Mouse (Mus musculus): ENCODE data around the gene Adh7.

Adh7 gene

DNA sequence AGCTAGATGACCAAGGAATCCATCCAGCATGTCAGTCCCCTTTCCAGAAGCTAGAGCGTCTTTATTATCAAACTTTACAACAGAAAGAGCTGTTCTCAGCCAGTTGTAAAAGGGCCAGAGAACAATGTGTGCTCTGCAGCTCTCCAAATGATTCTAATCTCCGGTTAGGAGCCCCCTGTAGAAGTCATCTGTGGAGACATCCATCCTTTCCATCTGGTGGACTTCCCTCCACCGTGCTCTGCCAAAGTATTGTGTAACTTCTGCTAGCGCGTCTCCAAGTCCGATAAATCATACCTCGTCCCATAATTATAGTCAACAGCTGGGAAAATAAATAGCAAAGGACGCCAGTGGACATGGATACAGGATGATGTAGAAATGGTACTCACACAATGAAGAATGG lies 31.2 kb downstream of the Adh7 start:
- no peak for DNase-seq (ENCODE audit: inconsistent age in 2 of 2, low spot score in 1 of 2)

DNA sequence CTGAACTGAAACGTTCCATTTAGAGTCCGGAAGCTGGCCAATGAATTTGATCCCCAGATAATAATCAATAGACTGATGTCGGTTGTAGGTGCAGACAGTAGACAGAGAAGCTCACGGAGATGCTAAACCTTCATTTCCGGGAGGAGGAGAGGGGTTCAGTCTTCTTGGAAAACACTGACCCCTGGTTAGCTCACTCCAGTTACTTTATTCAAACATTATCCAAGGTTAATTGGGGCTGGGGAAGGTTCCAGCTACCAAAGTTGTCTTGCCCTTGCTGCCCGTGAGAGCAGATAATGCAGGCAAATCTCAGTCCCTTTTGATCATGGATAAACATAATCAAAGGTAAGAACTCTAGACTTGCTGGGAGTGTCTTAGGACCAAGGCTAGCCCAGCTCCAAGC lies 33.6 kb downstream of the Adh7 start:
- DNase-seq (ENCODE audit: inconsistent age in 2 of 2, low spot score in 1 of 2), result no peak

DNA sequence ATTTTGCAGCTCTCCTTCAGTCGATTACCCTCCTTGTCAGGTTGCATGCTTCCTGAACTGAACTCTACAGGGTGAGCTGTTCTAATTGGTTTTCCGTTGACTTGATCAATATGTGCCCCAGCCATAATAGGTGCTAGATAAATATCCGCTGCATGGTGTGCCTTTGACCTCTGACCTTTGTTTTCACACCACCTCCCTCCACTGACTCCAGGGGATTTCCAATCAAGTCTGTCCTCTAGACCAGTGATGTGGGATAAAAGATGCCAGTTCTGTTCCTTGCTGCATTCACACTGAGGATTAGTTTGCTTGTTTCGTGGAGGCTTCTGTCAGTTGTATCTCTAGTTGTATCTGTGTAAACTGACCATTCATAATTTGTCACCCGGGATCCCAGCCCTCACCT lies 36.6 kb downstream of the Adh7 start:
- DNase-seq (ENCODE audit: inconsistent age in 2 of 2, low spot score in 1 of 2), result no peak

DNA sequence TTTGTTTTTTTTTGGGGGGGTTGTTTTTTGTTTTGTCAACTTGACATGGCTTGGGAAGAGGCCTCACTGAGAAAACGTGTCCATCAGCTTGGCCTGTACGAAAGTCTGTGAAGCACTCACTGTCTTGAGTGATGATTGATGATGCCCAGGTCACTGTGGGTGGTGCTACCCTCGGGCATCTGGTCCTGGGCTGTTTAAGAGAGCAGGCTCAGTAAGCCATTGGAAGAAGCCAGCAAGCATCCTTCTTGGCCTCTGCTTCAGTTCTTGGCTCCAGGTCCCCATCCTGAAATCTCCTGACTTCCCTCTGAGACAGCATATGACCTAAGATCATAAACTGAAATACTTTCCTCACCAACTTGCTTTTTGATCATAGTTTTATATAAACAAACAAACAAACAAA lies 37.8 kb downstream of the Adh7 start:
- no peak for DNase-seq (ENCODE audit: inconsistent age in 2 of 2, low spot score in 1 of 2)

DNA sequence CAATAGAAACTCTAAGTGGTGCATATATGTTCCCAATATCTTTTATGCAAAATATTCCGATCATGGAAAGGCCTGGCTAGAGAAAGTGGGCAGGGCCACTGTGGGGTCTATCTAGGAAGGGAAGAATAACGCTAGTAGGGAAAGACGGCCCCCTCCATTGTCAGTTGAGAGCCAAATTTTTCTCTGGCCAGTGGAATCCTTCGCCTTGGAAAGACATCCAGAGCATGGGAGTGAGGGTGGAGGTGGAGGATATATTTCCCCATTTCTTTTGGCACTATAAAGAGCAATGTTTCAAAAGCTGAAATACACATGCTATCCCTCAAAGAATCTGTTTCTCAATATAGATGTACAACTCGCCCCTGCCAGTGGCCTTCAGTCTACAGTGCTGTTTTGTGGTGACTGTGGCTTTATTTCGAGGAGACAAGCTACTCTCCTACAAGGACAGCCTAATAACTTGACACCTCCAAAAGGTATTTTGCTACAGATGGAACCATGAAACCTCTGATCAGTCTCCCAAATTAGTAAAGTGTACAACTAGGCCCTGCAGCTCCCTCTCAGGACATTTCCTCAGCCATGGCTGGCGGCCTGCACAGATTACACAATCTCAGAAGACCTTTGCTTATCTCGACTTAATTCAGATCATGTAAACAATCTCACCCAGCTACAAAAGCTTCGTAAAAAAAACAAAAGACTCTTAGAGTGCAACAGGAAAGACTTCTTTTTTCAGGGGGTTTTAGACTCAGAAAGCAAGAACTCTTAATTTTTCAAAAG lies 38.4 kb downstream of the Adh7 start:
- DNase-seq (ENCODE audit: inconsistent age in 2 of 2, low spot score in 1 of 2), result peak in 1 of 2 experiments; percentile 79

DNA sequence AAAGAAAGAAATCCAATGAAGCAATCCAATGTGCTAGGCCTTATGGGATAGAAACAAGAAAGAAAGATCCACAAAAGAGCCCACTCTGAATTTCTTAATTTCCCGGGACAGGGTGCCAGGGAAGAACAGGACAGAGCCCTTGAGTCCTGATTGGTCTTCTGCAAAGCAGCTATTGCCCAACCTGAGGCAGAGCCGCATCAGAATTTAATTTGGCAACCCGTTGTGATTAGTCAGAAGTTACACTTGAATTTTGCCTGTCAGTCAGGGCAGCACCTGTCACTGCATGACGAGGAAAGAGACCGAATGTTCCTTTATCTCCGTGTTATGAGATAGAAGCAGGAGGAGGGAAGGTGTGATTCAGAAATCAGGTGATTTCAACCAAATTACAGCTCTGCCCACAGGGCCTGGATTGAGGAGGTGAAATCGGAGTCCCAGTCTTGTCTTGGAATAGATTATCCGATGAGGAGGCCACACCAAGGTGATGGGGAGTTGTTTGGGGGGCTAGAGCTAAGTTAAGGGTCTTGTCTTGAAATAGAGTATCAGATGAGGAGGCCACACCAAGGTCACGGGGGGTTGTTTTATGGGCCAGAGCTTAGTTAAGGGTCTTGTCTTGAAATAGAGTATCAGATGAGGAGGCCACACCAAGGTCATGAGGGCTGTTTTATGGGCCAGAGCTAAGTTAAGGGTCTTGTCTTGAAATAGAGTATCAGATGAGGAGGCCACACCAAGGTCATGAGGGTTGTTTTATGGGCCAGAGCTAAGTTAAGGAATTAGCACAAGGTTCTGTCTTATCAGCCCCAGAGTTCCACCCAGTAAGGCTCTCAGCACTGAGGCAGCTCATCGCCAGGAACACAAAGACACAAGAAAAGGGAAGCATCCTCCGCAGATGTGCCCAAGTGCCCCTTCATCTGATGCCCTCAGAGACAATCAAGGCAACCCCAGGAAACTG lies 43.4 kb downstream of the Adh7 start, which contains the start of gene Adh1:
Adh1 (plus strand) TSS at position 271 of the 949 bp plus-strand sequence.
- DNase-seq (ENCODE audit: inconsistent age in 2 of 2, low spot score in 1 of 2), result peak in 1 of 2 experiments; percentile 83

DNA sequence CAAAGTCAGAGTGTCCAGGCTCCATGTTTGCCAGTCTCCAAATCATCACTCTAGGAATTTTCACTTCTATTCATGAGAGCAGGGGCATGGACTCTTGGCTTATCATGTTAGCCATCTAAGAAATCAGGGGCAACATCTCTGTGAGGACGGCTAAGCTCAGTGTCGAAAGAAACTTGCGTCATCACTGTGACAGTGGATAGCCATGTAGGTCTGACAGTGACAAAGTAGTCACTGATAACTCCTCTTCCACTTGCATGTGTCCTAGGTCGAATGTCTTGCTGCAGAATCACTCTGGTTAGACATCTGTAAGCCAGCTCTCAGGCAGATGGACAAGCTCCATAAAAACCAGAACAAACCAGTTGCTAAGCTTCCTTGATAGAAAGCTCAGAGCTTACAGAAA lies 45.0 kb downstream of the Adh7 start:
- DNase-seq (ENCODE audit: inconsistent age in 2 of 2, low spot score in 1 of 2), result peak; percentile 73 to 91

DNA sequence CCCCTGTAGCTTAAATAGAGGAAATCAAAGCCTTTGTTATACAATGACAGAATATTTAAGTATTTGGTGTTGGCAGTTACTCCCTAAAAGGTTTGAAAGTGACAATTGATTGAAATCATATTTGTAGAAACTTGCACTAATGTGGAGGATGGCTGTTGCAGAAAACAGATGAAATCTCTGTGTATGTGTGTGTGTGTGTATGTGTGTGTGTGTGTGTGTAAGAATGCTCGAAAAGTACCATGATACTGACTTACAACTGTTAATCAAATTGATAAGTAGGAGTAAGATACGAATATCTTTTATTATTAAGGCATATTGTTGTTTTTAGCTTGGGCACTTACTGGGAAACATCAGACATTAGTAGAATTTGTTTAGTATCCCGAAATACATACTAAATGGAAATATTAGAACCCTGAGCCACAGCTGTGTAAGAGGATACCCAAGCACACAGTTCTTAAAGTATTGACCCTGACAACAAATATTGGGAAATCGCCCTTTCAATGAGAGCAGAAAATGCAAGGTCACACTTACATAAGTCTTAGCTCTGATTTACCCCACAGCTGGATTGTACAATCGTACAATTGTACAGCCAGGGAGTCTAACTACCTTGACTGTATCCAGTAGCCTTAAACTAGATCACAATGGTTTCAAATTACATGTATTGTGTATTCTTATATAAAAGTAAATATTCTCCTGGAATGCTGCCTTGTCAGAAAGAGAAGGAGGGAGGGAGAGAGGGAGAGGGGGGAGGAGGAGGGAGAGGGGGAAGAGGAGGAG lies 45.8 kb downstream of the Adh7 start:
- DNase-seq (ENCODE audit: inconsistent age in 2 of 2, low spot score in 1 of 2), result peak in 1 of 2 experiments; percentile 82

DNA sequence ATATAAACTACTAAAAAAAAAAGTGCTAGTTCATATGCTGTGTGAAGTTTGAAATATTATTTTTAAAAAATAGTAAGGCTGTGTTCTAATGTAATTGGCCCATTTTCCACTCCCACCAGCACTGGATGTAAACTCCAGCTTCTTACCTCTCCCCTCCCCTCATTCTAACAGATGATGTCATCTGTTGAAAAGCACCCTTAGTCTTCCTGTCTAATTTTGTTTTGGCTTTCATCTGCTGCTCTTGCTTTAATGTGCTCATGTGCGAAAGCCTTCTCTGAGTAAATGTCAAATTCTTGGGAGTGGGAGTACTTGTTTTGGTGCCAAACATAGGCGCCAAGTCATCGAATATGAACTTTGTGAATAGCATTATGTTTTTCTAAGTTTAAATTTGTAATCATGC lies 47.1 kb downstream of the Adh7 start:
- no peak for DNase-seq (ENCODE audit: inconsistent age in 2 of 2, low spot score in 1 of 2)

DNA sequence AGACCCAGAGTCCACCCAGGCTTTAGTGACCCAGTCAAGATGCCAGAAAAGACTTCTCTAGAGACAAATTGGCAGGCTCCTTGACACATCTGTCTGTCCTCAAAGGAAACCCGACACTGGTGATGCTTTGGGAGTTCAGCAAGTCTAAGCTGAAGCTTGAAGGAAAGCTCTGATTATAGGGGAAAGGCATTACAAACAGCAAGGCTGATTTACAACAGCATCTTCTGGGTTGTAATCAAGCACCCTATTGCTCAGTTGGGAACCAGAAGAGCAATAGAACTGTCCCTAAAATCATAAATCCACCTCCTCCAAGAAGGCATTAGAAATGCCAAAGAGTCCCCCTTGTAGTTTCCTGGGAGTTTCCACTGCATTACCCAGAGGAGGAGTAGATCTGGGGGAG lies 52.9 kb downstream of the Adh7 start:
- DNase-seq (ENCODE audit: inconsistent age in 2 of 2, low spot score in 1 of 2), result no peak

DNA sequence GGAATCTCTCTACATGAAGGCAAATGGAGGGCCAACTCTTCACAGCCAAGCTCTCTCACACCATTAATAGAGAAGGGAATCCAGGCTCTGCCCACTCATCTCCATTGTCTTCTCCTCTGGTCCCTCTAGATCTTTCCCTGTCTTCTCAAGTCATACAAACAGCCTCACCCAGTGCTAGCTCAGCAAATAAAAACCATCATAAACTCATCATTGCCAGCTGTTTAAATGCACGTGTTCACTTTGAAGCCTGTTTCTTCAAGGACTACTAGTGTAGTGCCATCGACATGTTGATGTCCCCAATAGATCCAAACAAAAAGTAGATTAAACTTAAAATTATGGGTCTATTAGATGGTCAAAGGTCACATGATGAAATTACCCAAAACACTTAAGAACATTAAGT lies 53.7 kb downstream of the Adh7 start:
- DNase-seq (ENCODE audit: inconsistent age in 2 of 2, low spot score in 1 of 2), result no peak

DNA sequence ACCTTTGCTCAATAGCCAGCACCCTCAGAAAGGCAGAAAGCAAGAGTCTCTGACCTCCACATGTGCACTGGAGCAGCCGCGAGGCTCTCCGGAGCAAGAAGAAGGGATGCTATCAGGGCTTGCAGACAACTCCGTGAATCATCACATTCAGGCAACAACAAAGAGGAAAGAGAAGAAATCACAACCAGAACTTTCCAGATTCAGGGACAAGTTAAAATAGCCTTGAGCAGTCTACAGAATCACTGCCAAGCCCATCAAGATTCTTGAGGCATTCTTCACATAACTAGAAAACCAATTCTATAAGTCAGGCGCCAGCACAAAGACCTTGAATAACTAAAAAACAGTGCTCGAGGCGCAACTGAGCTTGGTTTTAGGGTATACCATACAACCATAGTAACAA lies 55.5 kb downstream of the Adh7 start:
- DNase-seq (ENCODE audit: inconsistent age in 2 of 2, low spot score in 1 of 2), result peak; percentile 58 to 84

DNA sequence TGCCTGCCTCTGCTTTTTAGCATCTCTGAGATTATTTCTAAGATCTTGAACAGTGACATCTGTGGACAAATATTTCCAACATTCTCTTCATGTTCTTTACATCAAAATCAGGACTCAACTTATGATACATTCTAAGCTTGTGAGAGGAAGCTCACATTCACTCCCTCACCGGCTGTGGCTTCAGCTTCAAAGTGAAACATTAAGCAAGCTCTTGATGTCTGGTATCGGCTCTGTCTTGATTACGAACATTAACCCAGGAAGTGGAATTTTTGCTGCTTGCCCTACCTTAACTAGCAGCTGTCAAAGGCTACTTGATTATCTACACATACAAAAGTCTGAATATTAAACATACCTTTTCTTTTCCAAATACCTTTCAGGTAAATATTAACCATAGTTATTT lies 57.5 kb downstream of the Adh7 start:
- no peak for DNase-seq (ENCODE audit: inconsistent age in 2 of 2, low spot score in 1 of 2)

DNA sequence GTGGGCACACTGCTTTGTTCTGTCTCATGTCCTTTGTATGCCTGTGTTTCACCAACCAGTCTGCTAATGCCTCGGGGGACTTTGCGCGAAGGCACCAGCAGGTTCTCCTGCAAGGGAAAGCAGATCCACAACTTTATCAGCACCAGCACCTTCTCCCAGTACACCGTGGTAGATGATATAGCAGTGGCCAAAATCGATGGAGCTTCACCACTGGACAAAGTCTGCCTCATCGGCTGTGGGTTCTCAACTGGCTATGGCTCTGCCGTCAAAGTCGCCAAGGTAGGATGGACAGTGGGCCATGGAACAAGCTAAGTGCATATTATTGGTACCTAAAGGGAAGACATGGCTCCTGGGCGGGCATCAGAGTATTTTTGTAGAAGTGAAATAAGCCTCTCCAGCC lies 65.0 kb downstream of the Adh7 start:
- DNase-seq (ENCODE audit: inconsistent age in 2 of 2, low spot score in 1 of 2), result peak in 1 of 2 experiments; percentile 56

Measured in adrenal gland, adult (tissue).